Mouse (Mus musculus) layer of hippocampus, postnatal 14 days (tissue): Measurements from ENCODE around the gene Tnrc6b. TPM values are rescaled to one million over a fixed set of nuclear protein-coding genes. Genes with fewer than 3 reads are reported as not detected.

ENCODE experiments used
- DNase-seq, 2 experiments: peaks; one replicate each; pipeline ENCODE4 v3.0.0; 2021 to 2022; ENCODE audit warnings: low spot score in 2 of 2, mixed read lengths in 1 of 2
- long read RNA-seq, 2 experiments: library from polyadenylated mRNA; stranded (forward); transcript quantifications; one replicate each; pipeline ENCODE4 v2.0.0; 2021
- total RNA-seq, 2 experiments: library from RNA; stranded (reverse); gene quantifications; 2 replicates each; pipeline ENCODE4 v1.2.3; 2021

Tnrc6b gene
- total RNA-seq, result 100 to 1,000 TPM; 110 to 128 TPM
- long read RNA-seq, experiment 1, partial matches to known transcripts, result 2 of 5 reads
- long read RNA-seq, experiment 1, other reads (novel, unspliced or antisense), result 3 of 5 reads
- long read RNA-seq, experiment 2, partial matches to known transcripts, result 3 of 7 reads
- long read RNA-seq, experiment 2, other reads (novel, unspliced or antisense), result 4 of 7 reads

- peak; percentile 99 for DNase-seq
Observed at GRCm38 (mm10) chr15:80710608-80711363, at the start of gene Tnrc6b. Gene Tnrc6b, plus strand, starts transcription at chr15:80711313.

GRCm38 (mm10) chr15:80664444-80664843 lies 46.7 kb upstream of the Tnrc6b start:
- DNase-seq, result no peak

GRCm38 (mm10) chr15:80671295-80672252 lies 39.5 kb upstream of the Tnrc6b start, which contains the start of gene Fam83f:
Gene Fam83f, plus strand, starts transcription at chr15:80671847.
- no peak for DNase-seq

GRCm38 (mm10) chr15:80672810-80673209 lies 38.3 kb upstream of the Tnrc6b start:
- no peak for DNase-seq

GRCm38 (mm10) chr15:80673337-80674095 lies 37.6 kb upstream of the Tnrc6b start:
- DNase-seq, result no peak

- DNase-seq, result no peak
Observed at GRCm38 (mm10) chr15:80674700-80675099, 36.4 kb upstream of the Tnrc6b start.

GRCm38 (mm10) chr15:80679515-80680215 lies 31.4 kb upstream of the Tnrc6b start:
- peak; percentile 51 to 70 for DNase-seq

- no peak for DNase-seq
Observed at GRCm38 (mm10) chr15:80680347-80681030, 30.6 kb upstream of the Tnrc6b start.

- no peak for DNase-seq
Observed at GRCm38 (mm10) chr15:80681466-80681881, 29.6 kb upstream of the Tnrc6b start.

- no peak for DNase-seq
Observed at GRCm38 (mm10) chr15:80682343-80682742, 28.8 kb upstream of the Tnrc6b start.

- no peak for DNase-seq
Observed at GRCm38 (mm10) chr15:80683151-80683550, 28.0 kb upstream of the Tnrc6b start.

- no peak for DNase-seq
Observed at GRCm38 (mm10) chr15:80683990-80684389, 27.1 kb upstream of the Tnrc6b start.

- no peak for DNase-seq
Observed at GRCm38 (mm10) chr15:80684786-80685602, 26.1 kb upstream of the Tnrc6b start.

- DNase-seq, result no peak
Observed at GRCm38 (mm10) chr15:80685603-80685895, 25.6 kb upstream of the Tnrc6b start.

- no peak for DNase-seq
Observed at GRCm38 (mm10) chr15:80688536-80688935, 22.6 kb upstream of the Tnrc6b start.

- no peak for DNase-seq
Observed at GRCm38 (mm10) chr15:80693492-80693891, 17.6 kb upstream of the Tnrc6b start.

- DNase-seq, result peak; percentile 76 to 83
Observed at GRCm38 (mm10) chr15:80694125-80694910, 16.8 kb upstream of the Tnrc6b start.

GRCm38 (mm10) chr15:80697564-80697963 lies 13.5 kb upstream of the Tnrc6b start:
- DNase-seq, result no peak
